Mouse (Mus musculus) embryonic fibroblast, embryonic 13.5 days (primary cell): ENCODE results near the gene Lrriq4.

ENCODE experiments used
- CTCF ChIP-seq: IDR thresholded peaks from 2 replicates; pipeline ENCODE4 v1.5.1; 2011; ENCODE audit warnings: mild to moderate bottlenecking, control low read depth, low read length, moderate library complexity, borderline replicate concordance; ENCODE audit not compliant: insufficient read depth
- POLR2A ChIP-seq: IDR thresholded peaks from 2 replicates; pipeline ENCODE4 v1.6.1; 2011; ENCODE audit warnings: low read depth, mild to moderate bottlenecking, control low read depth, low read length, moderate library complexity

DNA sequence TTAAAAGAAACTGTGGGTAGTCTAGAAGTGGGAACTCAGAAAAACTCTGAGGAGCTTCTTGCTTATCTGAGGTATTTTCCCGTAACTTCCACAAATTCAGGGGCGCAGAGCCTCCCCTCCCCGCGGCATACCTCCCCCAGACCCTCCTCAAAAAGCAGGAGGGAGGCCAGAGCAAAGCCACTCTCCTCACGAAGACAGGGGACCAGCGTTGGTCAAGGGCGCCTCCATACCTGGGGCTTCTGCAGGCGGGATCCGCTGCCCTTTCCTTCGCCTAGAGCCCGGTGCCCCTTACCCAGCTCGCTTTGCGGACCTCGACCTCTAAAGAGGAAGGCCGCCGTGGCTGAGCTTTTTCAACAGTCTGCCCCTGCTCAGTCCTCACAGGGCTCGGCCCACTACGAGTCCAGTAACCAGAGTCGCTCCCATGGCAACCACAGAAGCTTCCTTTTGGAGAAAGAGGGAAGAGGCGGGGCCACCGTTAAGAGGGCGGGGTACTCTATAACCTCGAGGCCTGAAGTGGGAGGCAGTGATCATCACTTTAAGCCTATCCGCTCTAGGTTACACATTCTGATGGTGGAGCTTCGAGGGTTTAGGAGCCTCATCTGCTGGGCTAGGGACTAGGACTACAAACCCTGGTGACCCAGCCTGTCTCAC lies 3.3 kb downstream of the Lrriq4 start, which contains the start of gene Lrrc34:
- TF ChIP-seq CTCF = no peak
- TF ChIP-seq POLR2A = no peak
